Mouse (Mus musculus) midbrain, embryonic 11.5 days (tissue): ENCODE results near the gene Apol11b. TPM values are rescaled to one million over a fixed set of nuclear protein-coding genes. Genes with fewer than 3 reads are reported as not detected.
"Not testable (repeated sequence)": the region's sequence is repeated elsewhere in the genome, so short reads cannot be mapped to it uniquely, and the experiment has no call there.

Experiments
- ATAC-seq: fragments of 200-750 bp; cut with Nextera tagmentation; 2 replicates; pipeline ENCODE4 v1.8.0; 2017; ENCODE audit warnings: moderate TSS enrichment, moderate library complexity; ENCODE audit not compliant: low FRiP score
- DNase-seq: peaks from one replicate; pipeline ENCODE4 v3.0.0; 2015; ENCODE audit warnings: low spot score; ENCODE audit errors: missing footprints
- H3K27ac ChIP-seq: fragments of 300-500 bp; sonication (generic); 2 replicates; pipeline ENCODE4 v1.5.1; 2014; ENCODE audit warnings: low read depth, low read length
- H3K27me3 ChIP-seq: fragments of 300-500 bp; sonication (generic); 2 replicates; pipeline ENCODE4 v1.6.1; 2014; ENCODE audit warnings: mild to moderate bottlenecking, low read length, moderate library complexity, mixed read lengths; ENCODE audit not compliant: control insufficient read depth, insufficient read depth
- H3K36me3 ChIP-seq: fragments of 300-500 bp; sonication (generic); 2 replicates; pipeline ENCODE4 v1.6.1; 2014; ENCODE audit warnings: mild to moderate bottlenecking, low read length, moderate library complexity, mixed read lengths; ENCODE audit not compliant: control insufficient read depth, insufficient read depth
- H3K4me1 ChIP-seq: fragments of 300-500 bp; sonication (generic); 2 replicates; pipeline ENCODE4 v1.6.1; 2014; ENCODE audit warnings: low read length; ENCODE audit not compliant: control insufficient read depth, insufficient read depth
- H3K4me2 ChIP-seq: fragments of 300-500 bp; sonication (generic); 2 replicates; pipeline ENCODE4 v1.6.1; 2014; ENCODE audit warnings: mild to moderate bottlenecking, moderate library complexity
- H3K4me3 ChIP-seq: fragments of 300-500 bp; sonication (generic); 2 replicates; pipeline ENCODE4 v1.5.1; 2014; ENCODE audit warnings: low read depth, low read length
- H3K9ac ChIP-seq: fragments of 300-500 bp; sonication (generic); 2 replicates; pipeline ENCODE4 v1.6.1; 2014; ENCODE audit warnings: low read length
- H3K9me3 ChIP-seq: fragments of 300-500 bp; sonication (generic); 2 replicates; pipeline ENCODE4 v1.6.1; 2016; ENCODE audit warnings: low read length; ENCODE audit not compliant: control insufficient read depth
- WGBS: fragments of 180-500 bp; shearing (Covaris S2); extraction: QIAGEN DNeasy Blood & Tissue Kit; methylation state at CpG from one replicate; pipeline ENCODE4 v1.1.7; 2014; 5-methylcytosine and 5-hydroxymethylcytosine counted together
- polyA plus RNA-seq: library from polyadenylated mRNA; unstranded; fragments of >200 nt; fragmentation: Nextera tagmentation; extraction: Ambion mirVana; gene quantifications from 2 replicates; pipeline ENCODE4 v1.2.1, GENCODE M21; 2014

Apol11b gene
- not detected in 2 replicates for polyA plus RNA-seq

- H3K9ac ChIP-seq, ATAC-seq, H3K4me1 ChIP-seq, H3K9me3 ChIP-seq, H3K4me2 ChIP-seq, H3K27me3 ChIP-seq, H3K27ac ChIP-seq, H3K4me3 ChIP-seq, H3K36me3 ChIP-seq, DNase-seq: not testable (repeated sequence)
- WGBS = 80% methylated on average over 2 of the region's 2 CpGs
Measured at GRCm38 (mm10) chr15:77643176-77643575, at the start of gene Apol11b. Apol11b (minus strand) TSS chr15:77643286.

DNA sequence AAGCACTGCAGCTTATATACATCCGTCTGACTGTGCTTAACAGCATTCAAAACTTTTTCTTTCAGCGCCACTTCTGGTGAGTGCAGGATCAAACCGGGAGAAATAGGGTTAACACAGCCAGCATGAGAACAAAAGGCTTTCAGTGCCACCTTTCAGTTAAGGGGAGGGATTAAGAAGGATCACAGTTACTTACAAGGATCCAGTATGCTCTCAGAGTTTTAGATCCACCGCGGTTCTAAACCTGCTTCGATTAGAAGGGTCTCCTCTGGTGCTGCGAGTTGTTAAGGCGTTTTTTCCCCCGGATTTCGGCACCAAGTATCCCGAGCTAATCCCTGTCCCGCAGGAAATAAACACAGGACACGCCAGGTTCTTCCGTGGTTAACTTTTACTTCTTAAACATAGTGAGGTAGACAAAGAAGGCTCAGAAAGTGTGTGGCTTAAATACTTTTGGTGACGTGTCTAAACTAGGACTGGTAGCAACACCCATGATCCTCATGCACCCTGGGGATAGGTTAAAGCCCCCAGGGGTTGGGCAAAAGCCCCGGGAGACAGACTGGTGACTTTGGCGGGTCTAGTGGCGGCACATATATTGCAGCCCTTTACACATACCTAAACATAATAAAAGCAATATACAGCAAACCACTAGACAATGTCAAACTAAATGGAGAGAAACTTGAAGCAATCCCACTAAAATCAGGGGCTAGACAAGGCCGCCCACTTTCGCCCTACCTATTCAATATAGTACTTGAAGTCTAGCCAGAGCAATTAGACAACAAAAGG, 48.6 kb upstream of the Apol11b start:
- not testable (repeated sequence) for H3K9me3 ChIP-seq, H3K27me3 ChIP-seq, H3K36me3 ChIP-seq, H3K4me1 ChIP-seq, H3K27ac ChIP-seq, H3K9ac ChIP-seq, ATAC-seq
- Histone ChIP-seq H3K4me2 (peak overlapping the region; percentile 41), H3K4me3 (peak overlapping the region; percentile 18; the same call in 1 of the 2 replicates)
- 6% methylated on average over 19 of the region's 20 CpGs for WGBS
- peak; percentile 88 for DNase-seq

GRCm38 (mm10) chr15:77683944-77684343, 40.9 kb upstream of the Apol11b start:
- not testable (repeated sequence) for H3K9ac ChIP-seq, H3K4me2 ChIP-seq, H3K27ac ChIP-seq, H3K4me3 ChIP-seq, H3K27me3 ChIP-seq, H3K4me1 ChIP-seq, ATAC-seq, H3K9me3 ChIP-seq, H3K36me3 ChIP-seq
- DNase-seq = peak; percentile 90
- WGBS = 9% methylated on average over 8 of the region's 11 CpGs

- H3K4me3 ChIP-seq, ATAC-seq, H3K36me3 ChIP-seq, H3K4me1 ChIP-seq, H3K27me3 ChIP-seq, DNase-seq, H3K9me3 ChIP-seq, H3K9ac ChIP-seq, H3K27ac ChIP-seq, H3K4me2 ChIP-seq: not testable (repeated sequence)
- WGBS = 70% methylated on average over 1 of the region's 1 CpGs
Measured at GRCm38 (mm10) chr15:77674081-77674480, 31.0 kb upstream of the Apol11b start.

DNA sequence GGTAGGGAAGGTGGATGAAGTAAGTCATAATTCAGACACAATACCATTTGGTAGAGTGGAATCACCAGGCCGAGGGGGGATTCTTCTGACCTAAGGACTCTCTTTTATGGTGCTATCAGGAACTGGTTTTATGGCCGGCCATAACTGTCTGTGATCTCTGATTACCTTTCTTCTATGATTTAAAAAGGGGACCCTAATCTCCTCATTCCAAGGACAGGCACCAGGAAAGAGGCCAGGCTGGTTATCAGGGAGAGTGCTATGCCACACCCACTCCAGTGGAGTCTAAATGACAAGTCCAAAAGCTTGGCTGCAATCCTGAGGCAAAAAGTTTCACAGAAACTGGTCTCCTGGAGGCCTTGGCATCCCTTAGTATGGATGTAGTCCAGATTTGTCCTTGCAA, 18.8 kb upstream of the Apol11b start:
- H3K36me3 ChIP-seq, ATAC-seq, H3K4me3 ChIP-seq, H3K27ac ChIP-seq, DNase-seq, H3K9ac ChIP-seq, H3K4me1 ChIP-seq, H3K4me2 ChIP-seq, H3K9me3 ChIP-seq, H3K27me3 ChIP-seq: not testable (repeated sequence)
- 98% methylated on average over 2 of the region's 2 CpGs for WGBS

DNA sequence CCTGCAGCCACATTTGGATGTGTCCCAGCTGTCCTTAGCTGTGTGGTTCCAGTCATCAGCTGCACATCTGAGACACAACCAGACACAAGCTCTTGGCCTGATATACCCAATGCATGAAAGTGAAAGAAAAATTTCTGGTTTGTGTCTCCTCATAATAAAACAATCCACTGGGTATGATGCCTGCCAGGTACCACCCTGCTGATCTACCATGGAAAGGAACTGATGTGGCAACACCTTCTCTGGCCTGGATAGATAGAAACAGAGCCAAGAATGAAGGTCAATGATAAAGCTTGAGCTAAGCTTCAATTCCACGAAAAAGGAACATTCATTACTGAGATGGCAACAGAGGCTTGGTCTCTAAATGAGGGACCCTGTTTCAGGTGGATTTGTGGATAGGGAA, 16.7 kb upstream of the Apol11b start:
- H3K36me3 ChIP-seq, H3K9ac ChIP-seq, H3K27me3 ChIP-seq, DNase-seq, H3K4me1 ChIP-seq, H3K27ac ChIP-seq, H3K9me3 ChIP-seq, H3K4me3 ChIP-seq, ATAC-seq, H3K4me2 ChIP-seq: not testable (repeated sequence)
- WGBS = 83% methylated on average over 1 of the region's 1 CpGs

DNA sequence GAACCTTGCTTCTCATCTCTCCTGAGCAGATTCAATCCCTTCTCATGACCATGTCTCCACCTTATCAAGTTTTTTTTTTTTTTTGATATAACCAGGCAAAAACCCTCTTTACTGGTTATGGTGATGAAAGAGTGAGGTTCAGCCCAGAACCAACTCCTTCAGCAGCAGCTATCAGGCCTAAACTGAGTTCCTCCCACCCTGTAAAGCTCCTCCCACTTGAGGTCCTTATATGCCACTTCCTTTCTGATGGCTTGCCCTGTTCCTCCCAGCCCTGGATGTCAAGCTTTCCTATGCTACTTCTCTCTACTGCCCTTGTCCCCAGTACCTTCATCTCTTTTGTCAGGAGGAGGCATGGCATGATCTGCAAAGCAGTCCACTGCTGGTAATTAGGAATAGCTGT, 8.1 kb upstream of the Apol11b start:
- not testable (repeated sequence) for H3K9me3 ChIP-seq, H3K27ac ChIP-seq, H3K4me1 ChIP-seq, H3K27me3 ChIP-seq, ATAC-seq, H3K4me3 ChIP-seq, H3K4me2 ChIP-seq, DNase-seq, H3K36me3 ChIP-seq, H3K9ac ChIP-seq

DNA sequence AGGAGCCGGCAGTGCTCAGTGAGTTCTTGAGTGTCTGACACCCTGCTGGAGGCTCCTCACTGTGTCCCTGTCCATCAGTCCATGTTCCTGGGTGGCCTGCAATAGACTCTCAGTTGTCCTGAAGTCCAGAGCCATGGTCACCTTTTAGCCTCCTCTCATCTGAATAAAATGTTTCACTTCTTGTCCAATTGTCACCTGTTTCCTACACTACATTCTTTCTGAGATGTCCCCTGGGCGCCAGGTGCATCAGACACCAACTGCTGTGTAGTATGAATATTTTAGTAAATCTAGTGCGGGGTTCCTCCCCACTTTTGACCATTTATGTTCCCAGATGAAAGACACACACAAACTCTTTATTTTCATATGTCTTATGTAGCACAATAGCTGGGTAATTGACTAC, 13.3 kb downstream of the Apol11b start:
- not testable (repeated sequence) for H3K27me3 ChIP-seq, ATAC-seq, H3K4me1 ChIP-seq, H3K36me3 ChIP-seq, DNase-seq, H3K9me3 ChIP-seq, H3K4me2 ChIP-seq, H3K9ac ChIP-seq, H3K27ac ChIP-seq, H3K4me3 ChIP-seq
- 67% methylated on average over 3 of the region's 3 CpGs for WGBS

DNA sequence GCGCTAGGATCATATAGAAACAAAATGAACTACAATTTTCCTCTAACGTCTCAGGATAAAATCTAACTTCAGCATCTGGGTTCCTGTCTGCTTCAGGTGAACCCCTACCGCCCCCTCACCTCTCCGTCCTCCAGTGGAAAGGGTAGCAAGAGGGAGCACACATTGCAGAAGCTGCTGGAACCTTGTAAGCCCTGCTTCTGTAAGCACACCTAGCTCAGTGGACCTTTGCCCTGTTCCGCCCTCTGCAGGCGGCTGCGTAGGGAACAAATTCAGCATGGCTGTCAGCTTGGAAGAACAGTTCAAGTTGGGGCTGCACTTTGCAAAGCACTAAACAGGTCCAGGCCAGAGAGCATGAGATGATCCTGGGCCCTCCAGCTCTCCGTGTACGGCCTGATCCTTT, 14.4 kb downstream of the Apol11b start:
- H3K4me2 ChIP-seq, H3K27me3 ChIP-seq, H3K9ac ChIP-seq, H3K27ac ChIP-seq, H3K9me3 ChIP-seq, H3K36me3 ChIP-seq, ATAC-seq, DNase-seq, H3K4me1 ChIP-seq, H3K4me3 ChIP-seq: not testable (repeated sequence)
- WGBS = 59% methylated on average over 9 of the region's 9 CpGs
